Mouse (Mus musculus): Measurements from ENCODE around the gene Epop. TPM values are rescaled to one million over a fixed set of nuclear protein-coding genes. Genes with fewer than 3 reads are reported as not detected.

Gene Epop
- 2.7 and 3.7 TPM in 2 replicates for polyA plus RNA-seq (2015; fragmentation: Nextera tagmentation; extraction: Ambion mirVana)

GRCm38 (mm10) chr11:97629576-97629975, at the start of gene Epop:
Gene Epop, minus strand, starts transcription at chr11:97629702.
- peaks cover 27% of the 10 kb centered on the region for H3K4me1 ChIP-seq (replicated peaks)
- peak within 1 kb of the TSS; percentile 96 for H3K4me2 ChIP-seq (replicated peaks)
- WGBS, result under 1% methylated on average over 39 of the region's 47 CpGs
- peak; percentile 94 for ATAC-seq
- peaks cover 69% of the 10 kb centered on the region for H3K27me3 ChIP-seq (replicated peaks)
- H3K4me3 ChIP-seq (replicated peaks), result peak within 1 kb of the TSS; percentile 74
- no peak within 1 kb of the TSS for H3K27ac ChIP-seq
- no peaks in the 10 kb centered on the region for H3K36me3 ChIP-seq
- H3K9ac ChIP-seq, result peak within 1 kb of the TSS; percentile 70
- no peaks in the 10 kb centered on the region for H3K9me3 ChIP-seq

DNA sequence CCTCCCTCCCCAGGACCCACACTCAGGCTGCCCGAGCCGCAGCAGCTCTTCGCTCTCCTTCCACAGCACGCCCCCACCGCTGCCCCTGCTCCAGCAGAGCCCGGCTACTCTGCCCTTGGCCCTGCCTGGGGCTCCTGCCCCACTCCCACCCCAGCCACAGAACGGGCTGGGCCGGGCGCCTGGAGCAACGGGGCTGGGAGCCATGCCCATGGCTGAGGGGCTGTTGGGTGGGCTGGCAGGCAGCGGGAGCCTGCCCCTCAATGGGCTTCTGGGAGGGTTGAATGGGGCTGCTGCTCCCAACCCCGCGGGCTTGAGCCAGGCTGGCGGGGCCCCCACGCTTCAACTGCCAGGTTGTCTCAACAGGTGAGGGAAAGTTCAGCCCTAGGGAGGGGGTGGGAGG, 48.8 kb upstream of the Epop start:
- Histone ChIP-seq H3K36me3 (peaks cover 48% of the 10 kb centered on the region), H3K4me2 (replicated peaks) (no peak overlapping the region), H3K9me3 (no peaks in the 10 kb centered on the region), H3K9ac (no peak overlapping the region), H3K4me3 (replicated peaks) (no peak overlapping the region), H3K27me3 (replicated peaks) (no peaks in the 10 kb centered on the region), H3K4me1 (replicated peaks) (0 out of 2 replicates have a peak, but pooled peaks cover 6% of the 10 kb centered on the region), H3K27ac (no peak overlapping the region)
- 87% methylated on average over 14 of the region's 15 CpGs for WGBS
- no peak for ATAC-seq

DNA sequence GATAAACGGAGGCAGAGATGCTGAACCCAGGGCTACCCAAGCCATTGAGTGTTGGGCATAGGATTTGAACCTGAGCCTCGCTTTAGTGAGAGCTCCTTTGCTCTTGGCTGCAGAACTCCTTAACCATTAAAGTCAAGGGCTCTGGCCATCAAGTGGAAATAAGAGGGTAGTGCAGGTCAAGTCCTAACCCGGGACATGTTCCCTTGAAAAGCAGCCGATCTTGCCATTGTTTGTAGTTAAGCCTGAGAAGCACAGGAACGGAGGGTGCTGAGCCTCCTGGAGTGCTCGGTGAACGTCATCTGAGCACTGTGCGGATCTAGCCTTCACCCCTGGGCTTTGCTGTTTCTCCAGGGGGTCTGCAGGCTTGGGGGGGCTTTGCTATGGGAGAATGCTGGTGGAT, 48.3 kb upstream of the Epop start:
- H3K4me3 ChIP-seq (replicated peaks), result no peak overlapping the region
- H3K36me3 ChIP-seq, result peaks cover 52% of the 10 kb centered on the region
- H3K27me3 ChIP-seq (replicated peaks), result no peaks in the 10 kb centered on the region
- ATAC-seq, result no peak
- no peaks in the 10 kb centered on the region for H3K9me3 ChIP-seq
- no peak overlapping the region for H3K9ac ChIP-seq
- H3K4me1 ChIP-seq (replicated peaks), result 0 out of 2 replicates have a peak, but pooled peaks cover 6% of the 10 kb centered on the region
- 69% methylated on average over 8 of the region's 8 CpGs for WGBS
- no peak overlapping the region for H3K27ac ChIP-seq
- no peak overlapping the region for H3K4me2 ChIP-seq (replicated peaks)

- H3K36me3 ChIP-seq, result peaks cover 53% of the 10 kb centered on the region
- 57% methylated on average over 15 of the region's 15 CpGs for WGBS
- H3K27me3 ChIP-seq (replicated peaks), result no peaks in the 10 kb centered on the region
- H3K4me3 ChIP-seq (replicated peaks), result no peak overlapping the region
- H3K4me2 ChIP-seq (replicated peaks), result no peak overlapping the region
- H3K27ac ChIP-seq, result no peak overlapping the region
- H3K9me3 ChIP-seq, result no peaks in the 10 kb centered on the region
- H3K9ac ChIP-seq, result no peak overlapping the region
- ATAC-seq, result no peak
- 0 out of 2 replicates have a peak, but pooled peaks cover 6% of the 10 kb centered on the region for H3K4me1 ChIP-seq (replicated peaks)
Measured at GRCm38 (mm10) chr11:97677381-97677780, 47.9 kb upstream of the Epop start.

GRCm38 (mm10) chr11:97676050-97676754, 46.7 kb upstream of the Epop start:
- Histone ChIP-seq H3K4me3 (replicated peaks) (no peak overlapping the region), H3K4me2 (replicated peaks) (no peak overlapping the region)
- no peak for ATAC-seq

DNA sequence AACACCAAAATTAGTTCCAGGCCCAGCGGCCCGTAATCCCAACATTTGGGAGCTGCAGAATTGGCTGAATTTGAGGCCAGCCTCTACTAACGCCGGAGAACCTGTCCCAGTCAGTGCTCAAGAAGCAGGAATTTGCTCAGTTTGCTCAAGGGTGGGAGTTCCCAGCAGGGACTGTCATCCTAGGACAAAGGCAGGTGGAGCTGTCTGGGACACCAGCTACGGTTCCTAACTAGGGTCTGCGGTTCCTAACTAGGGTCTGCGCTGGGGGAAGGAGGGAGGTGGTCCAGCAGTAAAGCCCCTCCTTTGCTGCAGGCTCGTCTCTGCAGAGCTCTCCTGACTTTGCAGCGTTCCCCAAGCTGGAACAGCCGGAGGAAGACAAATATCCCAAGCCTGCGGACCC, 43.6 kb upstream of the Epop start:
- Histone ChIP-seq H3K4me3 (replicated peaks) (no peak overlapping the region), H3K9me3 (no peaks in the 10 kb centered on the region), H3K4me2 (replicated peaks) (no peak overlapping the region), H3K36me3 (peaks cover 53% of the 10 kb centered on the region), H3K27ac (no peak overlapping the region), H3K9ac (no peak overlapping the region), H3K27me3 (replicated peaks) (no peaks in the 10 kb centered on the region), H3K4me1 (replicated peaks) (peaks cover 22% of the 10 kb centered on the region)
- 86% methylated on average over 11 of the region's 11 CpGs for WGBS
- ATAC-seq, result no peak

More at GRCm38 (mm10) chr11:97676050-97676754, 46.7 kb upstream of the Epop start:
- Histone ChIP-seq H3K27ac (no peak overlapping the region), H3K36me3 (peaks cover 48% of the 10 kb centered on the region), H3K27me3 (replicated peaks) (no peaks in the 10 kb centered on the region), H3K4me1 (replicated peaks) (0 out of 2 replicates have a peak, but pooled peaks cover 6% of the 10 kb centered on the region), H3K9ac (no peak overlapping the region), H3K9me3 (no peaks in the 10 kb centered on the region)
- WGBS, result 83% methylated on average over 15 of the region's 15 CpGs

GRCm38 (mm10) chr11:97671177-97671527, 41.6 kb upstream of the Epop start:
- Histone ChIP-seq H3K4me3 (replicated peaks) (no peak overlapping the region), H3K36me3 (peaks cover 58% of the 10 kb centered on the region), H3K27me3 (replicated peaks) (no peaks in the 10 kb centered on the region), H3K4me2 (replicated peaks) (no peak overlapping the region), H3K27ac (no peak overlapping the region), H3K4me1 (replicated peaks) (peaks cover 17% of the 10 kb centered on the region), H3K9ac (no peak overlapping the region), H3K9me3 (no peaks in the 10 kb centered on the region)
- 54% methylated on average over 2 of the region's 2 CpGs for WGBS
- ATAC-seq, result no peak

- no peak overlapping the region for H3K27ac ChIP-seq
- peaks cover 17% of the 10 kb centered on the region for H3K4me1 ChIP-seq (replicated peaks)
- H3K27me3 ChIP-seq (replicated peaks), result no peaks in the 10 kb centered on the region
- H3K4me3 ChIP-seq (replicated peaks), result no peak overlapping the region
- 69% methylated on average over 13 of the region's 13 CpGs for WGBS
- H3K9ac ChIP-seq, result no peak overlapping the region
- H3K4me2 ChIP-seq (replicated peaks), result no peak overlapping the region
- H3K36me3 ChIP-seq, result peaks cover 65% of the 10 kb centered on the region
- ATAC-seq, result no peak
- H3K9me3 ChIP-seq, result no peaks in the 10 kb centered on the region
Measured at GRCm38 (mm10) chr11:97670234-97671176, 41.0 kb upstream of the Epop start.

GRCm38 (mm10) chr11:97669829-97670228, 40.3 kb upstream of the Epop start:
- H3K4me1 ChIP-seq (replicated peaks), result peaks cover 20% of the 10 kb centered on the region
- peaks cover 66% of the 10 kb centered on the region for H3K36me3 ChIP-seq
- H3K4me2 ChIP-seq (replicated peaks), result no peak overlapping the region
- WGBS, result 17% methylated on average over 6 of the region's 6 CpGs
- no peak overlapping the region for H3K9ac ChIP-seq
- no peaks in the 10 kb centered on the region for H3K27me3 ChIP-seq (replicated peaks)
- no peaks in the 10 kb centered on the region for H3K9me3 ChIP-seq
- ATAC-seq, result peak; percentile 11; the same call in 1 of the 2 replicates
- H3K27ac ChIP-seq, result no peak overlapping the region
- H3K4me3 ChIP-seq (replicated peaks), result no peak overlapping the region

DNA sequence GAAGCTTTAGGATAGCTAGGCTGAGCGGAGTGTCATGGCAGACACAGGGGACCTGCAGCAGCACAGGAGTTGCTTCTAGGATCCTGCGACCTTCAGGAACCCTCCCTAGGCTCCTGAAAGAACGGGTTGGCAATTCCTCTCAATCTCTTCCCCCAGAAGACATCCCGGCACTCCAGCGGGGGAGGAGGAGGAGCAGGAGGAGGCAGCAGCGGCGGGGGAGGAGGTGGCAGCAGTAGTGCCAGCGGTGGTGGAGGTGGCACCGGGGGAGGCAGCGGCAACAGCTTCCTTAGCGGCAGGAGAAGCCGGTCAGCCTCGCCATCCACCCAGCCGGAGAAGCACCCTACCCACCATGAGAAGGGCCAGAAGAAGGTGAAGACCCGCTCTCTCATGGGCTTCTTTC, 39.8 kb upstream of the Epop start:
- H3K4me2 ChIP-seq (replicated peaks), result no peak overlapping the region
- peaks cover 61% of the 10 kb centered on the region for H3K36me3 ChIP-seq
- no peak for ATAC-seq
- no peak overlapping the region for H3K4me3 ChIP-seq (replicated peaks)
- H3K9ac ChIP-seq, result no peak overlapping the region
- 68% methylated on average over 15 of the region's 15 CpGs for WGBS
- H3K27ac ChIP-seq, result no peak overlapping the region
- H3K9me3 ChIP-seq, result no peaks in the 10 kb centered on the region
- peaks cover 23% of the 10 kb centered on the region for H3K4me1 ChIP-seq (replicated peaks)
- H3K27me3 ChIP-seq (replicated peaks), result no peaks in the 10 kb centered on the region

GRCm38 (mm10) chr11:97668160-97668559, 38.7 kb upstream of the Epop start:
- H3K4me1 ChIP-seq (replicated peaks), result peaks cover 25% of the 10 kb centered on the region
- WGBS, result 90% methylated on average over 7 of the region's 7 CpGs
- H3K9ac ChIP-seq, result no peak overlapping the region
- no peak overlapping the region for H3K27ac ChIP-seq
- peaks cover 50% of the 10 kb centered on the region for H3K36me3 ChIP-seq
- H3K27me3 ChIP-seq (replicated peaks), result no peaks in the 10 kb centered on the region
- no peak overlapping the region for H3K4me3 ChIP-seq (replicated peaks)
- H3K9me3 ChIP-seq, result no peaks in the 10 kb centered on the region
- no peak for ATAC-seq
- no peak overlapping the region for H3K4me2 ChIP-seq (replicated peaks)

GRCm38 (mm10) chr11:97666794-97667193, 37.3 kb upstream of the Epop start:
- H3K9ac ChIP-seq, result no peak overlapping the region
- 88% methylated on average over 15 of the region's 15 CpGs for WGBS
- peaks cover 2% of the 10 kb centered on the region; the same call in 1 of the 2 replicates for H3K27me3 ChIP-seq (replicated peaks)
- no peak overlapping the region for H3K4me3 ChIP-seq (replicated peaks)
- ATAC-seq, result no peak
- peaks cover 37% of the 10 kb centered on the region for H3K36me3 ChIP-seq
- H3K4me2 ChIP-seq (replicated peaks), result no peak overlapping the region
- peaks cover 35% of the 10 kb centered on the region for H3K4me1 ChIP-seq (replicated peaks)
- H3K9me3 ChIP-seq, result no peaks in the 10 kb centered on the region
- H3K27ac ChIP-seq, result no peak overlapping the region

Measured in intestine, embryonic 15.5 days (tissue).